Mouse (Mus musculus) C2C12 (cell line): ENCODE results near the gene Bpifb5. TPM values are rescaled to one million over a fixed set of nuclear protein-coding genes. Genes with fewer than 3 reads are reported as not detected.
"Not testable (repeated sequence)": the region's sequence is repeated elsewhere in the genome, so short reads cannot be mapped to it uniquely, and the experiment has no call there.

Experiments
- H3K27me3 ChIP-seq: one replicate; pipeline ENCODE4 v1.6.1; 2011; ENCODE audit not compliant: control insufficient read depth, insufficient read depth, insufficient read length
- H3K36me3 ChIP-seq: one replicate; pipeline ENCODE4 v1.6.1; 2011; ENCODE audit not compliant: control insufficient read depth, insufficient read depth
- H3K4me3 ChIP-seq: one replicate; pipeline ENCODE4 v1.5.1; 2011; ENCODE audit warnings: mild to moderate bottlenecking, control low read depth; ENCODE audit not compliant: poor library complexity, insufficient read depth, severe bottlenecking
- H3K79me2 ChIP-seq: one replicate; pipeline ENCODE4 v1.6.1; 2011; ENCODE audit not compliant: control insufficient read depth, insufficient read depth
- H3K79me3 ChIP-seq: one replicate; pipeline ENCODE4 v1.6.1; 2011; ENCODE audit warnings: low read depth, control low read depth
- H3ac ChIP-seq: one replicate; pipeline ENCODE3; 2011; ENCODE audit warnings: low read depth; ENCODE audit not compliant: control insufficient read depth, insufficient read length
- CEBPB ChIP-seq: IDR thresholded peaks from one replicate; pipeline ENCODE4 v1.6.1; 2011; ENCODE audit warnings: low read depth, mild to moderate bottlenecking, control low read depth, moderate library complexity
- CTCF ChIP-seq: IDR thresholded peaks from one replicate; pipeline ENCODE4 v1.5.1; 2011; ENCODE audit not compliant: control insufficient read depth, insufficient read depth, insufficient read length
- FOSL1 ChIP-seq: IDR thresholded peaks from one replicate; pipeline ENCODE4 v1.8.0; 2011; ENCODE audit warnings: mild to moderate bottlenecking, low read length; ENCODE audit not compliant: poor library complexity, insufficient read depth, severe bottlenecking
- MAX ChIP-seq: IDR thresholded peaks from one replicate; pipeline ENCODE4 v1.6.1; 2011; ENCODE audit warnings: mild to moderate bottlenecking, control low read depth
- MYOD1 ChIP-seq: IDR thresholded peaks from one replicate; pipeline ENCODE4 v1.6.1; 2011; ENCODE audit warnings: low read depth; ENCODE audit not compliant: control insufficient read depth, insufficient read length
- MYOG ChIP-seq: IDR thresholded peaks from one replicate; pipeline ENCODE4 v1.6.1; 2011; ENCODE audit not compliant: control insufficient read depth, insufficient read length; ENCODE audit errors: extremely low read depth
- USF1 ChIP-seq: IDR thresholded peaks from one replicate; pipeline ENCODE4 v1.6.1; 2011; ENCODE audit warnings: low read depth, mild to moderate bottlenecking, control low read depth, moderate library complexity
- polyA plus RNA-seq: library from polyadenylated mRNA; unstranded; fragments of >200 nt; fragmentation: generic; extraction: Trizol; gene quantifications from one replicate; pipeline ENCODE4 v1.2.1, GENCODE M21; 2012; ENCODE audit warnings: missing spikeins

Gene Bpifb5
- polyA plus RNA-seq, 1 experiment = not detected

- H3K4me3 ChIP-seq = no peak overlapping the region
Measured at GRCm38 (mm10) chr2:154223917-154224273, 353 bp downstream of the Bpifb5 start.

GRCm38 (mm10) chr2:154226991-154227390, 3.4 kb downstream of the Bpifb5 start:
- no peaks in the 10 kb centered on the region for H3K36me3 ChIP-seq
- no peaks in the 10 kb centered on the region for H3K79me2 ChIP-seq
- H3K79me3 ChIP-seq = no peaks in the 10 kb centered on the region
- peaks cover 21% of the 10 kb centered on the region for H3K27me3 ChIP-seq
- H3K4me3 ChIP-seq = no peak overlapping the region
- no peak overlapping the region for H3ac ChIP-seq
- TF ChIP-seq CEBPB = no peak
- TF ChIP-seq FOSL1 = no peak
- no peak for TF ChIP-seq MYOD1
- no peak for TF ChIP-seq MAX

More at GRCm38 (mm10) chr2:154223917-154224273, 353 bp downstream of the Bpifb5 start:
- Histone ChIP-seq H3K79me2 (no peaks in the 10 kb centered on the region), H3K79me3 (no peaks in the 10 kb centered on the region), H3K27me3 (peaks cover 16% of the 10 kb centered on the region), H3K36me3 (no peaks in the 10 kb centered on the region), H3ac (no peak overlapping the region)
- TF ChIP-seq FOSL1 (no peak), MAX (no peak), CTCF (no peak), MYOD1 (no peak), MYOG (no peak), CEBPB (no peak), USF1 (no peak)

- no peak overlapping the region for H3ac ChIP-seq
- H3K36me3 ChIP-seq = no peaks in the 10 kb centered on the region
- TF ChIP-seq USF1 (no peak), CTCF (no peak), FOSL1 (no peak), MAX (no peak), MYOG (no peak), MYOD1 (no peak), CEBPB (no peak)
- no peaks in the 10 kb centered on the region for H3K79me3 ChIP-seq
- H3K79me2 ChIP-seq = no peaks in the 10 kb centered on the region
- H3K27me3 ChIP-seq = peaks cover 21% of the 10 kb centered on the region
- H3K4me3 ChIP-seq = no peak overlapping the region
Measured at GRCm38 (mm10) chr2:154227830-154228229, 4.3 kb downstream of the Bpifb5 start.

GRCm38 (mm10) chr2:154233426-154233825, 9.9 kb downstream of the Bpifb5 start:
- Histone ChIP-seq H3K4me3 (no peak overlapping the region), H3K27me3 (peaks cover 16% of the 10 kb centered on the region), H3K36me3 (no peaks in the 10 kb centered on the region), H3ac (no peak overlapping the region), H3K79me3 (no peaks in the 10 kb centered on the region), H3K79me2 (no peaks in the 10 kb centered on the region)
- TF ChIP-seq CTCF = no peak
- TF ChIP-seq USF1 = no peak
- no peak for TF ChIP-seq MAX
- no peak for TF ChIP-seq CEBPB
- TF ChIP-seq FOSL1 = no peak
- no peak for TF ChIP-seq MYOD1
- TF ChIP-seq MYOG = no peak

- Histone ChIP-seq H3K4me3 (no peak overlapping the region), H3K79me2 (no peaks in the 10 kb centered on the region), H3K36me3 (no peaks in the 10 kb centered on the region), H3K79me3 (no peaks in the 10 kb centered on the region), H3K27me3 (peaks cover 11% of the 10 kb centered on the region), H3ac (no peak overlapping the region)
- TF ChIP-seq USF1 (no peak), CTCF (no peak), MYOG (no peak), FOSL1 (no peak), MYOD1 (no peak), CEBPB (no peak), MAX (no peak)
Measured at GRCm38 (mm10) chr2:154240771-154241170, 17.2 kb downstream of the Bpifb5 start.

GRCm38 (mm10) chr2:154242726-154243125, 19.2 kb downstream of the Bpifb5 start:
- not testable (repeated sequence) for H3K79me2 ChIP-seq, H3ac ChIP-seq, H3K4me3 ChIP-seq, H3K36me3 ChIP-seq, H3K27me3 ChIP-seq, H3K79me3 ChIP-seq
